Mouse (Mus musculus): ENCODE data around the gene Irx4.

GRCm38 (mm10) chr13:73277361-73277760, 17.1 kb downstream of the Irx4 start:
- TF ChIP-seq POLR2A (IDR thresholded peaks at IDR 0.05; ENCODE audit: control insufficient read depth, low read depth, low read length) = no peak
- no peak for TF ChIP-seq CTCF (IDR thresholded peaks at IDR 0.05; ENCODE audit: control insufficient read depth, insufficient read depth, insufficient replicate concordance, low read depth, low read length)
